Mouse (Mus musculus) lung, adult 2 months (tissue): ENCODE measurements around the gene Vasn. TPM values are rescaled to one million over a fixed set of nuclear protein-coding genes. Genes with fewer than 3 reads are reported as not detected.

Experiments
- DNase-seq: peaks from one replicate; pipeline ENCODE4 v3.0.0; 2022
- H3K4me1 ChIP-seq: fragments of 200-500 bp; 2 replicates; pipeline ENCODE4 v1.6.1; 2011; ENCODE audit warnings: low read length; ENCODE audit not compliant: control insufficient read depth, insufficient read depth
- H3K4me3 ChIP-seq: fragments of 200-500 bp; replicated peaks from 2 replicates; pipeline ENCODE3; 2011; ENCODE audit warnings: low read depth, mild to moderate bottlenecking, control low read depth, low read length; ENCODE audit errors: extremely low read depth
- CTCF ChIP-seq: fragments of 200-500 bp; IDR thresholded peaks from 2 replicates; pipeline ENCODE4 v1.5.1; 2011; ENCODE audit warnings: mild to moderate bottlenecking, low read length, control low read depth; ENCODE audit not compliant: insufficient read depth
- POLR2A ChIP-seq: fragments of 200-500 bp; IDR thresholded peaks from 2 replicates; pipeline ENCODE4 v1.6.1; 2011; ENCODE audit warnings: low read depth, mild to moderate bottlenecking, control low read depth, low read length, borderline replicate concordance; ENCODE audit errors: extremely low read depth
- WGBS: fragments of 180-500 bp; shearing (Covaris S2); methylation state at CpG from one replicate; pipeline ENCODE4 v1.1.7; 2018; 5-methylcytosine and 5-hydroxymethylcytosine counted together
- polyA plus RNA-seq: library from polyadenylated mRNA; depleted of rRNA; stranded (reverse); fragments of >200 nt; gene quantifications from 2 replicates; pipeline ENCODE4 v1.2.3, GENCODE M21; 2012

Vasn gene
- polyA plus RNA-seq, 1 experiment = 86.4 TPM

DNA sequence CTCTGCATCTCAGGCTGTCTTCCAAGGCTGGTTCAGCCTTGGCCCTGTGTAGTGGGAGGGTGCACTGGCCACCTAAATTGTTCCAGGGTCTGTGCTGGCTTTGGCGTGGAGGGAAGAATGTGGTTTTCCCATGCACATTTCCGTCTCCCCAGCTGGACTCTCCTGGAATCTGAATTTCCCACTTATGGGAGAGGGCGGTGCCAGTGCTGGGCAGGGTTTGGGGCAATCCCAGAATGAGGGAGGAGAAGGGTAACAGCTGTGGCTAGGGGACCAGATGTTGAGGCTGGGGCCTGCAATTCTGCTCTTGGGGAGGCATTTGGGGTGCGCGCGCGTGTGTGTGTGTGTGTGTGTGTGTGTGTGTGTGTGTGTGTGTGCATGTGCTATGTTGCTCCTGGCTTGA is 42.4 kb upstream of the Vasn start:
- H3K4me1 ChIP-seq = peaks cover 24% of the 10 kb centered on the region
- TF ChIP-seq CTCF (no peak), POLR2A (no peak)
- WGBS = 52% methylated on average over 7 of the region's 7 CpGs
- no peak overlapping the region for H3K4me3 ChIP-seq
- DNase-seq = peak; percentile 22

DNA sequence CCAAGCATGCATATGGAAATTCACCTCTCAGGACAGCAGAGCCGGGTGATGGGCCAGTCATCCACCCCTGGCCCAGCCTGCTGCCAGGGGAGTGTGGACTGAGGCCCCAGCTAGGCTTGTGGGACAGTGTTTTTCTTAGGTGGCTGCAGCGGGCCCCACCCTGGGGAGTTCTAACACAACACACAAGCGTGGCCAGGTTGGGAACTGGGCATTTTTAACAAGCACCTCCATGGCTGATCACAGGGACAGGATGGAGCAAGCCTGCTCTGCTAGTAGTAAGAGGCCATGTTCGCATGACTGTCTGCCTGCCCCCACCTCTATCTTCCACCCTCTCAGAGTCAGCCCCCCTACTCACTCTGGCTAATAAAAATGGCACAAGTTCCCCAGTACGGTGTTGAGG is 41.7 kb upstream of the Vasn start:
- peak; percentile 3 for DNase-seq
- no peak overlapping the region for H3K4me3 ChIP-seq
- H3K4me1 ChIP-seq = peaks cover 26% of the 10 kb centered on the region
- 69% methylated on average over 5 of the region's 5 CpGs for WGBS
- TF ChIP-seq POLR2A (no peak), CTCF (no peak)

DNA sequence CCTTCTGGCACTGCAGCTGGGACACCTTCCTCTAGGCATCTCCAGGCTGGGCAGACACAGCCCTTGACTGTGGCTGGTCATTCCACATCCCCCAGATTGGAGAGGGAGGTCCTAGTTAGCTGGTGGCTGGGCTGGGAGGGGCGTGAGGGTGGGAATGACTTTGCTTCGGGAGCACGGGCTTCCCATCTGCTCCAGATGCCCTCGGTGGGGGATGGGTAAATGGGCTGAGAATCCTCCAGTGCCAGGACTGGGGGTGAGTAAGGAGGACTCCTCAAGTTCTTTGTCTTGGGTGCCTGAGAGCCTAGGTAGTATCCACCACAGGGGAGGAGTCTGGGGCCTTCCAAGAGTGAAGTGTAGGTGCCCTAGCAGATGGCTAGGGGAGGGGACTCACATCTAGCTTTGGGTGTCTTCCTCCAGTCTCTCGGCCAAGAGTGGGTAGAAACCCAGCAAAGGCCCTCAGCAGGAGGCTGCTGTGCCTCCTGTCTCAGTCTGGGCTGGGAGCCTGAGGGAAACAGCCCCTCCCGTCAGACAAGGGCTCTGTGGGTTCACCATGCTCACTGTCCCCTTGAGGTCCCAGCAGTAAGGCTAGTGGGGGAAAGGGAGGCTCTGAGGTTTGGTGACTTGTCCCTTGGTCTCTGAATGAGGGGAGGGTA is 40.7 kb upstream of the Vasn start:
- Histone ChIP-seq H3K4me3 (no peak overlapping the region), H3K4me1 (peaks cover 25% of the 10 kb centered on the region)
- 34% methylated on average over 6 of the region's 6 CpGs for WGBS
- TF ChIP-seq POLR2A (no peak), CTCF (no peak)
- peak; percentile 3 for DNase-seq

DNA sequence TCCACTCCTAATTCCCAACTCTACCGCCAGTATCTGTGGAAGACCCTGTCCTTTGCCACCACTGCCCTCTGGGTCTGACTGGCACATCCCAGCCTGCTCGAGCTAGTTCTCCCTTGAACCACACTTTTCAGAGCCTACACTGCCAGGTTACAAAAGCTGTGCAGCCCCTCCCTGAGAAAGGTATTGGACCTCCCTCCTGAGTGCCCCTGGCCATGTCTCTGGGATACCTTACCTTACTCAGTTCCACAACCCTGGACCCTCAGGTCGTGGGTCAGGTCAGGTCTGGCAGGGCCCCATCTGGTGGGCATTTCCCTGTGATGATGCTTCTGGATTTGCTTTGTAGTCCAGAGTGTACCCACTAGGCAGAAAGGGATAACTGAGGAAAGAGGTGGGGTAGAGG is 40.1 kb upstream of the Vasn start:
- TF ChIP-seq POLR2A (no peak), CTCF (no peak)
- Histone ChIP-seq H3K4me1 (peaks cover 30% of the 10 kb centered on the region), H3K4me3 (no peak overlapping the region)
- WGBS = 78% methylated on average over 3 of the region's 3 CpGs
- no peak for DNase-seq

DNA sequence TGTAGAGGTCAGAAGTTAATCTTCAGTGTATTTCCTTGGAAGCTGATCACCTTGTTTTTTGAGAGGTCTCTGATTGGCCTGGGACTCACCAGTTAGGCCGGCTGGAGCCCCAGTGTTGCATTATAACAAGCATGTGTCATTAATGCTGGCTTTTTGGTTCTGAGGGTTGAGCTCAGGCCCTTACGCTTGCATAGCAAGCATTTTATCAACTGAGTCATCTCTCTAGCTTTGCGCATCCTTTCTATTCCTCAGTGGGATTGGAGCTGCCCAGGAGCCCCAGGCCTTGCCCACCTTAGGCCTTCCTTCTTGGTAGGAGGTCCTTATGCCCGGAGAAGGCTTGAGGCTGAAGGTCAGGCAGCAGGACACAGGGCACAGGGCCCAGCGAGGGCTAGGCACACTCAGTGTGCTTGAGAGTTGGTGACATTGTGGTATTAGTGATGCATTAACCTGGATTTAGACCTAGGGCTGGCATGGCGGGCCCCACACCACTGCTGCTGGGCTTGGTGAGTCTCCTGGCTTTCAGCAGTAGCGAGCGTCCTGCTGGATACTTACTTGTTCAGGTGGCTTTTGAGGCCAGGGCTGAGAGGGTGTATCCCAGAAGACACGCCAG is 38.9 kb upstream of the Vasn start:
- no peak for TF ChIP-seq CTCF
- no peak for TF ChIP-seq POLR2A

GRCm38 (mm10) chr16:4602189-4602588 is 37.6 kb upstream of the Vasn start:
- DNase-seq = peak; percentile 8
- Histone ChIP-seq H3K4me3 (no peak overlapping the region), H3K4me1 (peaks cover 46% of the 10 kb centered on the region)
- WGBS = 21% methylated on average over 3 of the region's 3 CpGs
- no peak for TF ChIP-seq POLR2A
- no peak for TF ChIP-seq CTCF

More for the DNA sequence above, 38.9 kb upstream of the Vasn start:
- Histone ChIP-seq H3K4me3 (no peak overlapping the region), H3K4me1 (peaks cover 38% of the 10 kb centered on the region)
- DNase-seq = peak; percentile 4
- 68% methylated on average over 9 of the region's 9 CpGs for WGBS

- DNase-seq = no peak
- TF ChIP-seq CTCF (no peak), POLR2A (no peak)
- WGBS = 26% methylated on average over 7 of the region's 7 CpGs
- Histone ChIP-seq H3K4me3 (no peak overlapping the region), H3K4me1 (peaks cover 48% of the 10 kb centered on the region)
Measured at GRCm38 (mm10) chr16:4602766-4603452, 36.8 kb upstream of the Vasn start.

DNA sequence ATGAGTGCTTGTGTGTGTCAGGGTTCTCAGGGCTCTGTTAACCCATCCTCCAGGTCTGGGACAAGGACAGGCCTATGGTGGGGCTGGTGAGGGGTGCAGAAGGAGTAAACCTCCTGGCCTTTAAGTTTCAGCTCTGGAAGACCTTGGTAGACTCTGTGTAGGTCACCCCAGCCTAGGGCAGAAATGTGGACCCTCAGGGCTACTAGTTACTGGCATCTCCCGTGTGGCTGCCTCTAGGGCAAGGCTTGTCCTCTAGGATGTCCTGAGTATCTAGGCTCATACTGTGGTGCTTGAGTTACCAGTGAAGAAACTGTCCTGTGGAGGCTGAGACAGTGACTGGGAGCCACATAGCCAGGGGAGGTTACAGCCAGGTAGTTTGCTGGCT is 36.3 kb upstream of the Vasn start:
- no peak for TF ChIP-seq CTCF
- no peak for TF ChIP-seq POLR2A
- Histone ChIP-seq H3K4me3 (no peak overlapping the region), H3K4me1 (peaks cover 48% of the 10 kb centered on the region)
- 59% methylated on average over 1 of the region's 1 CpGs for WGBS
- DNase-seq = no peak

GRCm38 (mm10) chr16:4604293-4604837 is 35.4 kb upstream of the Vasn start:
- WGBS = 46% methylated on average over 11 of the region's 11 CpGs
- TF ChIP-seq CTCF (no peak), POLR2A (no peak)
- no peak overlapping the region for H3K4me3 ChIP-seq
- DNase-seq = peak; percentile 4
- H3K4me1 ChIP-seq = peaks cover 48% of the 10 kb centered on the region

- 66% methylated on average over 13 of the region's 13 CpGs for WGBS
- H3K4me1 ChIP-seq = peaks cover 48% of the 10 kb centered on the region
- TF ChIP-seq CTCF (no peak), POLR2A (no peak)
- no peak overlapping the region for H3K4me3 ChIP-seq
- DNase-seq = no peak
Measured at GRCm38 (mm10) chr16:4605514-4606131, 34.1 kb upstream of the Vasn start.
